Mouse (Mus musculus) kidney, postnatal 0 days (tissue): ENCODE data around the gene Sntb2. TPM values are rescaled to one million over a fixed set of nuclear protein-coding genes. Genes with fewer than 3 reads are reported as not detected.

Source experiments
- ATAC-seq: fragments of 200-750 bp; cut with Nextera tagmentation; replicated peaks from 2 replicates; pipeline ENCODE4 v1.8.0; 2017; ENCODE audit warnings: low read depth, moderate number of reproducible peaks, moderate TSS enrichment, moderate library complexity; ENCODE audit not compliant: low FRiP score
- DNase-seq: peaks from one replicate; pipeline ENCODE4 v3.0.0-alpha.2; 2016; ENCODE audit warnings: low spot score
- H3K27ac ChIP-seq: fragments of 300-500 bp; sonication (generic); 2 replicates; pipeline ENCODE4 v1.5.1; 2014; ENCODE audit warnings: mild to moderate bottlenecking
- H3K27me3 ChIP-seq: fragments of 300-500 bp; sonication (generic); 2 replicates; pipeline ENCODE4 v1.6.1; 2014; ENCODE audit warnings: low read length, mixed read lengths; ENCODE audit not compliant: insufficient read depth
- H3K36me3 ChIP-seq: fragments of 300-500 bp; sonication (generic); 2 replicates; pipeline ENCODE4 v1.6.1; 2014; ENCODE audit warnings: low read length, mixed read lengths; ENCODE audit not compliant: insufficient read depth
- H3K4me1 ChIP-seq: fragments of 300-500 bp; sonication (generic); replicated peaks from 2 replicates; pipeline ENCODE4 v1.6.1; 2014; ENCODE audit warnings: antibody characterized with exemption, low read length, mixed read lengths; ENCODE audit not compliant: insufficient read depth
- H3K4me2 ChIP-seq: fragments of 300-500 bp; sonication (generic); 2 replicates; pipeline ENCODE4 v1.6.1; 2014; ENCODE audit warnings: mild to moderate bottlenecking, low read length, moderate library complexity, mixed read lengths
- H3K4me3 ChIP-seq: fragments of 300-500 bp; sonication (generic); replicated peaks from 2 replicates; pipeline ENCODE4 v1.5.1; 2014; ENCODE audit warnings: low read depth, low read length
- H3K9ac ChIP-seq: fragments of 300-500 bp; sonication (generic); 2 replicates; pipeline ENCODE4 v1.6.1; 2014; ENCODE audit warnings: low read depth, low read length
- H3K9me3 ChIP-seq: fragments of 300-500 bp; sonication (generic); replicated peaks from 2 replicates; pipeline ENCODE4 v1.6.1; 2016; ENCODE audit warnings: low read length, inconsistent platforms, mixed read lengths
- CTCF ChIP-seq: IDR thresholded peaks from 2 replicates; pipeline ENCODE4 v1.5.1; 2016; ENCODE audit warnings: antibody characterized with exemption, low read depth, mild to moderate bottlenecking, moderate library complexity
- WGBS: fragments of 180-500 bp; shearing (Covaris S2); extraction: QIAGEN DNeasy Blood & Tissue Kit; methylation state at CpG from one replicate; pipeline ENCODE4 v1.1.7; 2014; 5-methylcytosine and 5-hydroxymethylcytosine counted together
- polyA plus RNA-seq: library from polyadenylated mRNA; unstranded; fragments of >200 nt; fragmentation: Nextera tagmentation; extraction: Ambion mirVana; gene quantifications from 2 replicates; pipeline ENCODE4 v1.2.1, GENCODE M21; 2015

Gene Sntb2
- polyA plus RNA-seq, 1 experiment from 2014 or later, result 10.5 TPM

DNA sequence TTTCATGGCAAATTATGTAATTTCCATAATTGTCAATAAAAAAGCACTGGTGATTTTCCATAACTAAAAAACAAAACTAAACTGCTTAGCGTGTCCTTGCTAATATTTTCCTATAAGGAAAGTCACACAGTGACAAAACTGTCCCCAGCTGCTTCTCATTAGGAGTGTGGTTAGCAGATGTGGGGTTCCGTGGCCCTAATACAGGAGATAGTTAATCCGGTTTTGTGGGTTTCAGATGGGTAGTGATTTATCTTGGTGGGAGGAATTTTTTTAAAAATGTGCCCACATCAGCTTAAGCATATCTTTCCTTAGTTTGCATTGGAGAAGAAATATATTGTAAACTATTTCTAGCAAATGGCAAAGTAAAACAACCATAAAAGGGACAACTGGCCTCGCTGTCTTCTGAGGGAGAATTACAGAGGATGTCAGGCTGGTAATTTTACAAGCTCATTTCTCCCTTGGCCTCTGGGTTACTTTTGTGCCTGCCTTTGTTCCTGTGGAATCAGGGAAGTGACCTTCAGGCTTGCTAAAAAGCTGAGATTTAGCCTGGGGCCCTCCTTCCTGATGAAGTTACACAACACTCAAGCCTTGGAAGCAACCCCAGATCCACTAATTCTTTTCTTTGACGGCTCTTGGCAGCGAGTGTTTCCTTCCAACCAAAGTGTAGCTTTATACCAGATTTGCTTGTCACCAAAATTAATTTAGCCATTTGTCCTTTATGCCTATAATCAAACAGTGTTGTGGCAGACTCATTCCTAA is 6.2 kb upstream of the Sntb2 start:
- no peaks in the 10 kb centered on the region for H3K36me3 ChIP-seq
- no peak for TF ChIP-seq CTCF
- H3K4me2 ChIP-seq, result no peak overlapping the region
- H3K4me1 ChIP-seq, result peaks cover 8% of the 10 kb centered on the region
- ATAC-seq, result no peak
- 33% methylated on average over 6 of the region's 6 CpGs for WGBS
- H3K27ac ChIP-seq, result peak overlapping the region; percentile 20
- H3K27me3 ChIP-seq, result no peaks in the 10 kb centered on the region
- no peaks in the 10 kb centered on the region for H3K9me3 ChIP-seq
- DNase-seq, result peak; percentile 90
- no peak overlapping the region for H3K4me3 ChIP-seq
- H3K9ac ChIP-seq, result no peak overlapping the region

DNA sequence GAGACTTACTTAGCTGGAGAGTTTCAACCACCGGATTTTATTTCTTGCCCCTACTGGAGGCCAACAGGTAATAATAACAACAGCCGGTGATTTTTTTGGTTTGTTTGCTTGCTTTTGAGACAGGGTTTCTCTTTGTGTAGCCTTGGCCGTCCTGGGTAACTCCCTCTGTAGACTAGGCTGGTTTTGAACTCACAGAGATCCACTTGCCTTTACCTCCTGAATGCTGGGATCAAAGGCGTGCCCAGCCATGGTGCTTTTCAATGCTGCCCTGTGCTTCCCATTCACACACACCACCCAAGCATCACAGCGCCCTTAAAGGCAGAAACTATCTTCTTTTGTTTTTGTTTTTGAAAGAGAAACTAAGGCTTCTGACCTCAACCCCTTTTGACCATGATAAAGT is 5.6 kb upstream of the Sntb2 start:
- DNase-seq, result no peak
- ATAC-seq, result no peak
- H3K4me2 ChIP-seq, result no peak overlapping the region
- H3K9me3 ChIP-seq, result no peaks in the 10 kb centered on the region
- no peak overlapping the region for H3K9ac ChIP-seq
- H3K27ac ChIP-seq, result peak overlapping the region; percentile 11; the same call in 1 of the 2 replicates
- H3K27me3 ChIP-seq, result no peaks in the 10 kb centered on the region
- TF ChIP-seq CTCF, result no peak
- H3K4me1 ChIP-seq, result peaks cover 8% of the 10 kb centered on the region
- no peak overlapping the region for H3K4me3 ChIP-seq
- H3K36me3 ChIP-seq, result no peaks in the 10 kb centered on the region
- WGBS, result 60% methylated on average over 5 of the region's 5 CpGs

- ATAC-seq (no peak), DNase-seq (peak; percentile 61)
- Histone ChIP-seq H3K27me3 (no peaks in the 10 kb centered on the region), H3K9me3 (no peaks in the 10 kb centered on the region), H3K9ac (peak overlapping the region; percentile 44; the same call in 1 of the 2 replicates), H3K4me2 (peak overlapping the region; percentile 53), H3K4me1 (peaks cover 8% of the 10 kb centered on the region), H3K27ac (0 out of 2 replicates have a peak overlapping the region, but pooled peaks have one; percentile 25), H3K36me3 (no peaks in the 10 kb centered on the region), H3K4me3 (peak overlapping the region; percentile 17)
- peak; percentile 26; the same call in 1 of the 2 replicates for TF ChIP-seq CTCF
- 6% methylated on average over 22 of the region's 22 CpGs for WGBS
Measured at GRCm38 (mm10) chr8:106932376-106933065, 3.0 kb upstream of the Sntb2 start.

GRCm38 (mm10) chr8:106933506-106934143 is 1.9 kb upstream of the Sntb2 start:
- ATAC-seq, result no peak
- no peak overlapping the region for H3K4me2 ChIP-seq

DNA sequence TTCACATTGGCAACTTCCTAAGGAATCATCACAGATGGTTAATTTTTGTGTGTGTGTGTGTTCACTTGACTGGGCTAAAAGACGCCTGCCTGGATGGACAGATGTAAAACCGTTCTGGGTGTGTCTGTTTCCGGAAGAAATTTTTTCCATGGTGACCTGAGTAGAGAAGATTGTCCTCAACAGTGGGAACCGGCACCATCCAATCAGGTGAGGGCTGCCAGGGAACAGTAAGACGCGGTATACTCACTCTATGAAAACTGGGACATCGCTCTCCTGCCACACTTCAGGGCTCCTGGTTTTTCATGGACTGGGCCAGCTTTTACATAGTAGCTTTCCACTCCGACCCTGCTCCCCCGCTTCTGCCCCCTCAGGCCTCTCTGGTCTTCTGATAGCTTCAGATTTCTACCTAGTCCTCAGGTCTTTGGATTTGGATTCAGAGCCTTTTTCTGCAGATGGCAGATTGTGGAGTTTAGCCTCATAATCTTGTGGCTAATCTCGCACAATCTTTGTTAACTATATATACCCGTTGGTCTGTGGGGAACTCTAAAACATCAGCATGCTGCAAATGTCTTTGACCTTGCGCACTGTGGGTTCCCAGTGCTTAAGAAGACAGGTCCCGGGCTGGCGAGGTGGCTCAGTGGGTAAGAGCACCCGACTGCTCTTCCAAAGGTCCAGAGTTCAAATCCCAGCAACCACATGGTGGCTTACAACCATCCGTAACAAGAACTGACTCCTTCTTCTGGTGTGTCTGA is 1.1 kb upstream of the Sntb2 start:
- H3K4me3 ChIP-seq, result no peak overlapping the region
- no peaks in the 10 kb centered on the region for H3K27me3 ChIP-seq
- no peak overlapping the region for H3K9ac ChIP-seq
- peaks cover 8% of the 10 kb centered on the region for H3K4me1 ChIP-seq
- DNase-seq, result no peak
- H3K4me2 ChIP-seq, result no peak overlapping the region
- H3K27ac ChIP-seq, result no peak overlapping the region
- ATAC-seq, result no peak
- H3K36me3 ChIP-seq, result no peaks in the 10 kb centered on the region
- no peaks in the 10 kb centered on the region for H3K9me3 ChIP-seq
- WGBS, result 75% methylated on average over 16 of the region's 16 CpGs
- TF ChIP-seq CTCF, result no peak

More at GRCm38 (mm10) chr8:106933506-106934143, 1.9 kb upstream of the Sntb2 start:
- WGBS, result 84% methylated on average over 4 of the region's 4 CpGs
- TF ChIP-seq CTCF, result no peak
- Histone ChIP-seq H3K27ac (no peak overlapping the region), H3K36me3 (no peaks in the 10 kb centered on the region), H3K9ac (no peak overlapping the region), H3K4me1 (peaks cover 8% of the 10 kb centered on the region), H3K4me3 (no peak overlapping the region), H3K9me3 (no peaks in the 10 kb centered on the region), H3K27me3 (no peaks in the 10 kb centered on the region)
- DNase-seq, result no peak
